Mouse (Mus musculus) limb, embryonic 11.5 days (tissue): ENCODE measurements around the gene Rgs4. TPM values are rescaled to one million over a fixed set of nuclear protein-coding genes. Genes with fewer than 3 reads are reported as not detected.

Source experiments
- ATAC-seq: fragments of 200-750 bp; cut with Nextera tagmentation; 2 replicates; pipeline ENCODE4 v1.8.0; 2017; ENCODE audit warnings: low read depth; ENCODE audit not compliant: insufficient number of reproducible peaks, low FRiP score, low TSS enrichment
- DNase-seq: peaks from one replicate; pipeline ENCODE4 v3.0.0-alpha.2; 2015; ENCODE audit warnings: low spot score
- H3K27ac ChIP-seq: fragments of 300-500 bp; sonication (generic); replicated peaks from 2 replicates; pipeline ENCODE4 v1.5.1; 2014; ENCODE audit warnings: low read depth, mild to moderate bottlenecking, low read length
- H3K27me3 ChIP-seq: fragments of 300-500 bp; sonication (generic); 2 replicates; pipeline ENCODE4 v1.6.1; 2014; ENCODE audit warnings: mild to moderate bottlenecking, low read length, mixed read lengths; ENCODE audit not compliant: control insufficient read depth, insufficient read depth
- H3K36me3 ChIP-seq: fragments of 300-500 bp; sonication (generic); 2 replicates; pipeline ENCODE4 v1.6.1; 2014; ENCODE audit warnings: mild to moderate bottlenecking, low read length, moderate library complexity, mixed read lengths; ENCODE audit not compliant: control insufficient read depth, insufficient read depth
- H3K4me1 ChIP-seq: fragments of 300-500 bp; sonication (generic); 2 replicates; pipeline ENCODE4 v1.6.1; 2014; ENCODE audit warnings: low read length, mixed read lengths; ENCODE audit not compliant: control insufficient read depth, insufficient read depth
- H3K4me2 ChIP-seq: fragments of 300-500 bp; sonication (generic); 2 replicates; pipeline ENCODE4 v1.6.1; 2014; ENCODE audit warnings: low read depth, mild to moderate bottlenecking, moderate library complexity; ENCODE audit not compliant: severe bottlenecking
- H3K4me3 ChIP-seq: fragments of 300-500 bp; sonication (generic); 2 replicates; pipeline ENCODE4 v1.5.1; 2014; ENCODE audit warnings: low read depth, low read length
- H3K9ac ChIP-seq: fragments of 300-500 bp; sonication (generic); 2 replicates; pipeline ENCODE4 v1.6.1; 2014; ENCODE audit warnings: mild to moderate bottlenecking, low read length
- H3K9me3 ChIP-seq: fragments of 300-500 bp; sonication (generic); 2 replicates; pipeline ENCODE4 v1.6.1; 2016; ENCODE audit warnings: low read length; ENCODE audit not compliant: control insufficient read depth
- WGBS: fragments of 180-500 bp; shearing (Covaris S2); extraction: QIAGEN DNeasy Blood & Tissue Kit; methylation state at CpG from one replicate; pipeline ENCODE4 v1.1.7; 2014; 5-methylcytosine and 5-hydroxymethylcytosine counted together
- polyA plus RNA-seq: library from polyadenylated mRNA; unstranded; fragments of >200 nt; fragmentation: Nextera tagmentation; extraction: Ambion mirVana; gene quantifications from 2 replicates; pipeline ENCODE4 v1.2.1, GENCODE M21; 2014

Gene Rgs4
- polyA plus RNA-seq, 1 experiment from 2014 or later, result 0.41 TPM

DNA sequence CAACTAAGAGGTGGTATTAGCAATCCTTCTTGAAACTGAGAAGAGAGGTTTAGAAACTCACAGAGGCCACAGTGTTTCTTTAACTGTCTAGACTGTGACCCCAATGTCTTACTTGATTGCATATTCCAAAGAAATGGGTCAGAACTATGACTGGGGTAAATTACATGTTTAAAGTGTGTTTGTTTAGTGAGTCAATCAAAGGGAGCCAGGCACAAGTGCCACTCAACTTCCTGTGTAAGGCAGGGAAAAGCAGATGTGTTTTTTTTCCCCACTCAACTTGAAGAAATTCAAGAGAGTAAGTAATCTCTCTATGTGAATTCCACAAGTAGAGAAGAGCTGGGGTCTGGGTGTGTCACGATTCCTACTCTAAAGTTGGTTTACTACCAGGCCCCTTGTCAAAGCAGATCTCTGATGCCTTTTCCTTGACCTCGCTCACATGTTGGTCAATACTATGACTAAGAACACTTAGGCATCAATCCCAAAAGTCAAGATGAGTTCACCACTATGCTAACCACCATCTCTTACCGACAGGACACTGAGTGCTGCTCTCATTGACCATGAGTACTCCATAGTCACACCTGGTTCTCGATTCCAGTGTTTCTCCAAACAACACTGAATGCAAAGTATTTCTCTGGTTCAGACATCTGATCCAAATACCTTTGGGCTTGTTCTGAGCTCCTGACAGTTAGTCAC, 42.9 kb downstream of the Rgs4 start:
- Histone ChIP-seq H3K36me3 (no peaks in the 10 kb centered on the region), H3K4me1 (no peaks in the 10 kb centered on the region), H3K4me3 (no peak overlapping the region), H3K4me2 (no peak overlapping the region), H3K27me3 (no peaks in the 10 kb centered on the region), H3K27ac (no peak overlapping the region), H3K9me3 (no peaks in the 10 kb centered on the region), H3K9ac (no peak overlapping the region)
- DNase-seq (no peak), ATAC-seq (no peak)
- 92% methylated on average over 4 of the region's 4 CpGs for WGBS

DNA sequence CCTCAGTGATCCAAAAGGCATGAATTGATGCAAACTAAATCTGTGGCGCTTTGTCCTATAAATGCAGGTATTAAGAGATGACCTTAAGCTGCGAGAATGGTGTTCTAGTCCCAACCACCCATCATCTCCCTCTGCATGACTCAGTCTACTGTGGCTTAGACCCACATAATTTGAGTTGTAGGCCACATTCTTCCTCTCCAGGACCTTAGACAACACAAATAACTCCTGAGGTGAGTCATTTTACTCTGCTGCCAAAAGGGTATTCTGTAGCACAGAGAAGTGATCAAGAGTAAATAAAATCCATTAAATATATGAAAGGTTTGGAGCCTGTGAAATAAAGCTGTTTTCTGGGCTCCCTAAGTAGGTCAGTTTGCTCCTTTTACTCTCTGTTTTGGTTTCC, 48.3 kb downstream of the Rgs4 start:
- 92% methylated on average over 2 of the region's 2 CpGs for WGBS
- Histone ChIP-seq H3K27me3 (no peaks in the 10 kb centered on the region), H3K27ac (no peak overlapping the region), H3K4me3 (no peak overlapping the region), H3K36me3 (no peaks in the 10 kb centered on the region), H3K9me3 (no peaks in the 10 kb centered on the region), H3K4me1 (no peaks in the 10 kb centered on the region), H3K9ac (no peak overlapping the region), H3K4me2 (no peak overlapping the region)
- ATAC-seq, result no peak
- DNase-seq, result no peak

DNA sequence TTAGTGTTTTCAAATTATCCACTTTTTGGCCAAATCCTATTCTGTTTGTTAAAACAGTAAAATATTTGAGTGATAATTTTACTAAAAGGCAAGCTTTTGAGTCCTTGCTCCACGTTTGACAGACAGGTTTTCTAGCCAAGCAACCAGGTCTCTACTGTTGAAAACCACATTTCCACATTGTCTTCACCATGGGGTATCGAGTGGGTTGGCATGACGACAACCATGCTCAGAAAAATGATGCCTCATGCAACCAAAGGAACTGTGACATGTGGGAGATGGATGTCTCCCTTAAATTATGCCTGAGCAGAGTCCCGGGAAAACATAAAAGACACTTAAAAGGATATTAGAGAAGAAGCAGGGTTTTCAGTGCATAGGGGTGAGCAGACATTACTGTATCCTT, 50.2 kb downstream of the Rgs4 start:
- H3K9me3 ChIP-seq, result no peaks in the 10 kb centered on the region
- WGBS, result 71% methylated on average over 4 of the region's 4 CpGs
- H3K27ac ChIP-seq, result no peak overlapping the region
- ATAC-seq, result no peak
- H3K27me3 ChIP-seq, result no peaks in the 10 kb centered on the region
- no peak overlapping the region for H3K9ac ChIP-seq
- no peak overlapping the region for H3K4me3 ChIP-seq
- no peaks in the 10 kb centered on the region for H3K36me3 ChIP-seq
- no peak for DNase-seq
- H3K4me1 ChIP-seq, result no peaks in the 10 kb centered on the region
- H3K4me2 ChIP-seq, result no peak overlapping the region

DNA sequence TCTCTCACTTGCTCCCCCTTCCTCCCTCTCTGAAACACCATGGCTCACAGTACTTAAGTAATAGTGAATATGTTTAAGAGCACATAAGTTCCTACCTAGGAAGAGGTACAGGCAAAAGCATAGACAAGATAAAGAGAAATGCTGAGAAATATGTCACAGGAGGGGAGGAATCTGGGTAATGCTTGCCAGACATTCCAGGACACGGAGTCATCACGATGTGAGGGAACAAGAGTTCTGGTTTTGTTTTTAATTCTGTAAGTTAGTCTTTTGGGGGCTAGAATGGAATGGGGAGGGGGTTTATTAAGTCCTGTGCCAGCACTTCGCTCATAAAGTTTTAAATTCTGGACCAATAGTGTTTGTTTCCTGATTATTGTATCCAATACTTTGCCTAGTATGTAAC, 52.1 kb downstream of the Rgs4 start:
- H3K9me3 ChIP-seq, result no peaks in the 10 kb centered on the region
- H3K27me3 ChIP-seq, result no peaks in the 10 kb centered on the region
- H3K4me3 ChIP-seq, result no peak overlapping the region
- no peak for ATAC-seq
- DNase-seq, result no peak
- 87% methylated on average over 3 of the region's 3 CpGs for WGBS
- no peaks in the 10 kb centered on the region for H3K4me1 ChIP-seq
- no peak overlapping the region for H3K27ac ChIP-seq
- H3K36me3 ChIP-seq, result no peaks in the 10 kb centered on the region
- no peak overlapping the region for H3K9ac ChIP-seq
- H3K4me2 ChIP-seq, result no peak overlapping the region

DNA sequence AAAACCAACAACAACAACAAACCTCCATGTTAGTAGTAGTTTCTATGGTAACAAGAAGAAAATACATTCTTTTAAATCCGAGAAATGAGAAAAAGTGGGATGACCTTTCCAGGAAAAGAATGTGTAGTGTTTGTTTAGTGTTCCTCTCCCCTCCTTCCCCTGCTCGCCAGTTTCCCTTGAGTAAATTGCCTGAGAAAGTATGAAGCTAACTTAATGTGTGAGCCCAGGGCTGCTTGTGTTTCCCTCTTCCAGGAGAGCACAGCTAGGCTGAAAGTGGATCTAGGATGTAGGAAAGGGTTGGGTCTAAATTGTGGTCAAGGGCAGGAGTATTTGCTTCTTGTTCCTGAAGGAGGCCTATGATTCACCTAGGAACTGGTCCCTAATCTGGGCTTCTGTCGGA, 53.9 kb downstream of the Rgs4 start:
- no peak overlapping the region for H3K4me3 ChIP-seq
- no peak overlapping the region for H3K4me2 ChIP-seq
- ATAC-seq (no peak), DNase-seq (no peak)
- 78% methylated on average over 3 of the region's 3 CpGs for WGBS
- no peaks in the 10 kb centered on the region for H3K4me1 ChIP-seq
- no peaks in the 10 kb centered on the region for H3K9me3 ChIP-seq
- H3K27me3 ChIP-seq, result no peaks in the 10 kb centered on the region
- no peak overlapping the region for H3K9ac ChIP-seq
- H3K27ac ChIP-seq, result no peak overlapping the region
- H3K36me3 ChIP-seq, result no peaks in the 10 kb centered on the region

DNA sequence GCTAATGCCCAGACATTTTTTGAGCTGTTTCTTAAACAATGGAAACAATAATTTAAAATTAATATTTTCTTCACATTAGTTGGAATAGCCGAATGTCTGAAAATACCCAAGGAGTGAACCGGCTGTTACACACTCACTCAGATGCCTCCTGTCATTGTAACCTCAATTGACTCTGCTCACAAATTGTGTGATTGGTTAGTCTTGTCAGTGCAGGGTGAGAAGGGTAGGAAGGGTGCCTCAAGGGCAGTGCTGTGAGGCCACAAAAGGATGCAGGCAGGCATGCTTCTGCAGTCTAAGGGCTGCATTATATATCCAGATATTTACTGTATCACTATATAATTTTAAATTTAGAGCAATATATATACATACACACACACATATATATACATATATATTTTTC, 54.4 kb downstream of the Rgs4 start:
- Histone ChIP-seq H3K4me1 (no peaks in the 10 kb centered on the region), H3K27ac (no peak overlapping the region), H3K4me3 (no peak overlapping the region), H3K9ac (no peak overlapping the region), H3K4me2 (no peak overlapping the region), H3K9me3 (no peaks in the 10 kb centered on the region), H3K36me3 (no peaks in the 10 kb centered on the region), H3K27me3 (no peaks in the 10 kb centered on the region)
- DNase-seq, result no peak
- WGBS, result 92% methylated on average over 2 of the region's 2 CpGs
- no peak for ATAC-seq

Other genes with a start within 250 kb of the Rgs4 start
- 81.3 and 85.8 TPM in 2 replicates for gene Nuf2, start 216.2 kb downstream of the Rgs4 start, polyA plus RNA-seq
- gene Rgs5, start 92.1 kb downstream of the Rgs4 start, polyA plus RNA-seq, result 0.53 and 0.70 TPM in 2 replicates
- not detected in 2 replicates for gene Ccdc190, start 181.0 kb upstream of the Rgs4 start, polyA plus RNA-seq
- 14.3 TPM in 2 replicates for gene Hsd17b7, start 221.6 kb upstream of the Rgs4 start, polyA plus RNA-seq